Mouse (Mus musculus): ENCODE data around the gene Kcnk2.

GRCm38 (mm10) chr1:189187737-189188390 lies 214.2 kb downstream of the Kcnk2 start:
- no peak for TF ChIP-seq POLR2A (IDR thresholded peaks at IDR 0.05; ENCODE audit: low read depth, low read length)
- TF ChIP-seq CTCF (conservative IDR thresholded peaks at IDR 0.05; ENCODE audit: insufficient read depth, insufficient read length, low read depth, low read length) = no peak
